Mouse (Mus musculus) CD4-positive, CD25-positive, alpha-beta regulatory T cell (primary cell): ENCODE measurements around the gene Cd63. TPM values are rescaled to one million over a fixed set of nuclear protein-coding genes. Genes with fewer than 3 reads are reported as not detected.

ENCODE experiments used
- polyA plus RNA-seq: library from polyadenylated mRNA; unstranded; fragments of 100-300 nt; shearing (Covaris generic); gene quantifications from one replicate; pipeline ENCODE4 v1.2.1, GENCODE M21; 2017

Cd63 gene
- 0.69 TPM for polyA plus RNA-seq

DNA sequence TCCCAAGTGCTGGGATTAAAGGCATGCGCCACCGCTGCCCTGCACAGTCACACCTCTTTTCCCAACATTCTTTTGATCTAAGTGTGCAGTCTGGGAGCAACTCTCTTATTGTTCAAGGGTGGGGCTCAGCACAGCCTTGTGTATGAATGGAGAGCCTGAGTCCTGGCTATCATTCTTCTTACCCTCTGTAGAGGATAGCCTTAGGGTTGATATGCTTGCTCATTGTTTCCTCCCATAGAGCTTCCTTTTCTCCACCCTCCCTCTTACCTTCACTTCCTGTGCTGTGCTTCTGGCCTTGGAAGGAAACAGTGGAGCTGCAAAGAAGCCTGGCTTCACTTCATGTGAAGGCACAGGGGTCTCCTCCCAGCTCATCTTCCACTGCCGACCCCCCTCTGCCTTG is at the start of gene Cd63:
Cd63 (plus strand) TSS at position 292 of the 400 bp plus-strand sequence.

DNA sequence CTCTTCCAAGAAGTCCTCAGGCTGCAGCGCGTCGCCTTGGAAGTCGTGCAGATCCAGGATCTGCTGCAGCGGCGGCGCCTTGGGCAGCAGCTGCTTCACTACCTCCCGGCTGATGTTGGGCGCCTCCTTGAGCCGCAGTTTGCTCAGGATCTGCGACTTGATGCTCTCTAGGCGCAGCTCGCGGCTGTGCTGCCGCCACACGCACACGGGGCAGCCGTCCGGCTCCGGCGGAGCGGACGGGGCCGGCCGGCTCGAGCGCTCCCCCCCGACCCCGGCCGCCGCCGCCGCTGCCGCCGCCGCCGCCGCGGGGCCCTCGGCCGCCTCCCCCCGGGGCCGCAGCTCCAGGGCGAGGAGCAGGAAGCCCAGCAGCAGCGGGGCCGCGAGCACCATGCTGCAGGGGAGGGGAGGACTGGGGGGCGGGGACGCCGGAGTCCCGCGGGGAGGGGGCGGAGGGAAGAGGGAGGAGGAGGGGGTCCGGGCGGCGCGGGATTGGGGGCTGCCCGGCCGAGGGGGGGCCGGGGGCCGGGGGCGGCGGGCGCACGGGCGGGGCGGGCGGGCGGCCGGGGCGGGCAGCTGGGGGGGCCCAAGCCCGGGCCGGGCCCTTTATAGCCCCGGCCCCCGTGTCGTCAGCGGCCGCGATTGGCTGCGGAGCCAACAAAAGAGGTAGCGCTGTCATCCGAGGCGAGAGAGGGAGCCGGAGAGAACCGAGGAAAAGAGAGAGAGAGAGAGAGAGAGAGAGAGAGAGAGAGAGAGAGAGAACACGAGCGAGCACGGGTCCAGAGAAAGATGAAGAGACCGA is 9.3 kb upstream of the Cd63 start, which contains the start of gene Gdf11:
Gdf11 (minus strand) TSS at position 423 of the 799 bp plus-strand sequence.

DNA sequence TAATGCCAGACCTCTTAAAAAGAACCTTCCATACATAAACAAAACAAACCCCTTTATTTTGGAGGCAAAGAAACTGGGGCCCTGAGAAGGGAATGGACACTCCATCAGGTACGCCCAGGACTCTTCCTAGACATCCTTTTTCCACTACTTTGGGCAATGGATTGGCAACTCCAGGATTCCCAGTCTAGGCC is 21.9 kb downstream of the Cd63 start, which contains the start of gene Rdh5:
Rdh5 (minus strand) TSS at position 67 of the 191 bp plus-strand sequence.

DNA sequence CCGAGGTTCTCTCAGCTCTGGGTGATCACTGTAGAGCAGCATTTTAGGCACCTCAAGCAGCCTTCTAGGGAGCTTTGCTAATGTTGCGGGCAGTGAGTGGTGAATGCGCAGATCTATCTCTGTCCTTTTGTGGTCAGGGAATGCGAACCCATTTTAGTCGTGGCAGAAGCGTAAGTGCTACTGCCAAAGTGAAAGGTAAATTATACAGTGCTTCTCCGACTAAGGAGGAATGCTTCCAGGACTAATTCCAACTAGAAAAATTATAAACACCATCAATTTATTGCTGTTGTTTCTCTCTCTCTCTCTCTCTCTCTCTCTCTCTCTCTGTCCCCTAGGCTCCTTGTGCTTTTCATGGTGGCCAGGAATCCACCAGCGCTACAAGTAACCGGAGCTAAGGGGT is 23.1 kb downstream of the Cd63 start, which contains the start of gene Bloc1s1:
Bloc1s1 (minus strand) TSS at position 101 of the 400 bp plus-strand sequence.

DNA sequence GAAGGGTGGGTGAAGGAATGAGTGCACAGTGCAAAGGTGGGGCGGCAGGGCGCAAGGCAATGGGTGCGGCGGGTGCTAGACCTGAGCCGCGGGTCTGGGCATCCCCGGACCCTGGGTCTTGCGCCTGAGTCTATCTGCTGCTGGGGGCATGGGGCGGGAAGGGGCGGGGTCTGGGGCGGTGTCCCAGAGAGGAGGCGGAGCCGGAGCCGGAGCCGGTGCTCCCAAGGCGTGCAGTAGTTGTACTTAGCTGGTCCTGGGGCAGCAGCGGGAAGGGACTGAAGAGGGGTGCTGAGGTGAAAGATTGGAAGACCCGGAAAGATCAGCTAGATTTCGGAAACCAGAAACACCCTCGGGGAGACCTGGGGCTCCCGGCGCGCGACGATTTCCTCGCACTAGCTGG is 32.8 kb downstream of the Cd63 start, which contains the start of gene Itga7:
Itga7 (plus strand) TSS at position 245 of the 400 bp plus-strand sequence.

DNA sequence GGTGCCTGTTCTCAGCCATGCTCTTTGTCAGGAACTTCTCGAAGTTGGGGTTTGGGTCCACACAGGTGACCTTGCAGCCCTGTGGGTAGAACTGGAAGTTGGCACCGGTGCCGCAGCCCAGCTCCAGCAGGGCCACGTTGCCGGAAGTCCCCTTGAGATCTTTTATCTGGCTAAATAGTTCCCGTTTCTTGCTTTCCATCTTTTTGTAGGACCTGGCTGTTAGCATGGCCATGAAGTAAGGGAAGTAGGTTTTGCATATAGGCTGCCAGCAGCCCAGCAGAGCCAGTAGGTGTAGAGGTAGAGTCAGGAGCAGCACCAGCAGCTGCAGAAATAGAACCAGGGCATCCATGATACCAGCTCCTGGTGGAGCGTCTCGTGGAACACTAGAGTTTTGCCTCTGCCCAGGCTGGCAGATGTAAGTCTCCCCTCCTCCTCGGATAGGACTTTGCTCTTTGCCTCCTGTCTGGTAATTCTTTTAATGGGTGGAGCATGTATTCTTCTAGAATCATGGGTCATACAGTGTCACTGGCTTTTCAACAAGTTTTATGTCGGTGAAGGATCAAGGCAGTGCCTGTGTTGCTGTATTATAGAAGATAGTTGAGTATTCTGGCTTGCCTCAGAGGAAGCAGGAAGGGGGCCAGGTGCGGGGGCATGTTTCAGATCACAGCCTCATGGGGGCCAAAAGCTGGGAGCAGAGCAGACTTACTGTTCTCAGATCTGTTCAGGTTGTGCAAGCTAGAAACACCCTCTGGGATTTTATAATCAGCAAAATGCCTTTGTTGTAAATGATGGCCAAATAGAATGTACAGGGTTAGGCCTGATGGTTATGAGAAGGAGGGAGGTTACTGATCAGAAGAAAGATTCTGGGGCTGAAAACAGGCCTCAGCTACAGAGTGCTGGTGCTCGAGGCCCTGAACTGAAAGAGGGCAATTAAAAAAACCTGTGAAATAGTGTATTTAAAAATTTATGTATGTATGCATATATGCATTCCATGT is 60.1 kb downstream of the Cd63 start, which contains the start of gene Mettl7b:
Mettl7b (minus strand) TSS at position 399 of the 995 bp plus-strand sequence.

Other genes starting within 250 kb of the Cd63 start
- 56.1 TPM for gene Suox, start 226.9 kb upstream of the Cd63 start, polyA plus RNA-seq
- 50.8 TPM for gene Rab5b, start 204.7 kb upstream of the Cd63 start, polyA plus RNA-seq
- gene Pmel, start 196.8 kb upstream of the Cd63 start, polyA plus RNA-seq: 6.1 TPM
- 42.1 TPM for gene Cdk2, start 196.0 kb upstream of the Cd63 start, polyA plus RNA-seq
- 752 TPM for gene Dgka, start 156.1 kb upstream of the Cd63 start, polyA plus RNA-seq
- gene Pym1, start 153.1 kb upstream of the Cd63 start, polyA plus RNA-seq: 45.9 TPM
- 0.07 TPM for gene Mmp19, start 110.1 kb upstream of the Cd63 start, polyA plus RNA-seq
- 98.2 TPM for gene Dnajc14, start 96.9 kb upstream of the Cd63 start, polyA plus RNA-seq
- gene Tmem198b, start 96.6 kb upstream of the Cd63 start, polyA plus RNA-seq: 5.9 TPM
- 157 TPM for gene Sarnp, start 83.7 kb upstream of the Cd63 start, polyA plus RNA-seq
- 52.6 TPM for gene Ormdl2, start 79.3 kb upstream of the Cd63 start, polyA plus RNA-seq
- 3.2 TPM for gene Gdf11, start 9.3 kb upstream of the Cd63 start, polyA plus RNA-seq
- gene Rdh5, start 21.9 kb downstream of the Cd63 start, polyA plus RNA-seq: 17.3 TPM
- gene Bloc1s1, start 23.0 kb downstream of the Cd63 start, polyA plus RNA-seq: 166 TPM
- gene Itga7, start 32.8 kb downstream of the Cd63 start, polyA plus RNA-seq: 4.0 TPM
- gene Mettl7b, start 60.0 kb downstream of the Cd63 start, polyA plus RNA-seq: not detected
- not detected for gene Olfr9, start 88.4 kb downstream of the Cd63 start, polyA plus RNA-seq
- not detected for gene Olfr763, start 109.8 kb downstream of the Cd63 start, polyA plus RNA-seq
- not detected for gene Olfr764-ps1, start 138.9 kb downstream of the Cd63 start, polyA plus RNA-seq
- not detected for gene Olfr765, start 149.0 kb downstream of the Cd63 start, polyA plus RNA-seq
- gene Olfr766-ps1, start 168.0 kb downstream of the Cd63 start, polyA plus RNA-seq: not detected
- gene Olfr767, start 181.9 kb downstream of the Cd63 start, polyA plus RNA-seq: not detected
- gene Olfr768, start 198.4 kb downstream of the Cd63 start, polyA plus RNA-seq: not detected
- 0.04 TPM for gene Olfr769, start 216.9 kb downstream of the Cd63 start, polyA plus RNA-seq
- gene Olfr770, start 238.0 kb downstream of the Cd63 start, polyA plus RNA-seq: not detected